Mouse (Mus musculus): ENCODE data around the gene Dpagt1.
"Not testable (repeated sequence)": the region's sequence is repeated elsewhere in the genome, so short reads cannot be mapped to it uniquely, and the experiment has no call there.

The Dpagt1 gene

DNA sequence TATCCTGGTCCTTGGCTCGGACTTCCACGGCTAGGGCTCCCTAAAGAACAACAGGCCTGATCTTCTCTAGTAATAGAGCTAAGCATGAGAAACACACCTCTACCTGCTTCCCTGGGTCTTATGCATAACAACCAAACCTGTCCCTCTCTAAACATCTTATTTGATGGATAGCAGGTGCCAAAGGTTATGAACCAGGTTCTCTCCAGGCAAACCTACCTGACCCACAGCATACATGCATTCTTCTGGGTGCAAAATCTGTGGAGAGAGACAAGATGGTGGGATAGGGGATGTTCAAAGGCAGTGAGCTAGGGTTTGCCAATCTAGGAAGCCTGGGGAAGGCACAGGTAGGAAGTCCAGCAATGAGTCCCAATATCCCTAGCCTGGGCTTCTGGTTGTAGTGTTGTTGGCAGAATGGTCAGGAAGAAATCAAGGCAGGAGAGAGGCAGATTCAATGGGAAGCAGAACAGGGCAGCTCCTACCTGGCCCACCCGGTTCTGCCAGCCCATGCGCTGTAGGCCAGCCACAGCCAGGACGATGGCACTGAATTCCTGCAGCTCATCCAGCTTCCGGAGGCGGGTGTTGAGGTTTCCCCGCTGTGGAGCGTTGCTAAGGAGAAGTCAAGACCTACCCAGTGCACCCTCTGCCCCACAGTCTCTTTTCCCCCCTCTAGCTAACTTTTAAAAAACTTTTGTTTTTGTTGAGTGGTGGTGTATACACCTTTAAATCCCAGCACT is 11.8 kb downstream of the Dpagt1 start:
- DNase-seq (ENCODE audit: low spot score in 2 of 2) = no peak

DNA sequence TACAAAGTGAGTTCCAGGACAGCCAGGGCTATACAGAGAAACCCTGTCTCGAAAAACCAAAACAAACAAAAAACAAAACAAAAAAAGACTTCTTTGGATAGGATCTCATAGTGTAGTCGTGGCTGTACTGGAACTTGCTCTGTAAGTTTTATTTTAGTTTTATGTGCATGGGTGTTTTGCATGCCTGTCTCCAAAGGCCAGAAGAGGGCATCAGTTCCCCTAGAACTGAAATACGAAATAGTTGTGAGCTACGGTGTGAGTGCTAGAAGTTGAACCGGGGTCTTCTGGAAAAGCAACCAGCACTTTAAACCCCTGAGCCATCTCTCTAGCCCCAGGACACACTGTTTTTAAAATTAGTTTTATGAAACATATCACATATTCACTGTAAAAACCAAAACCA is 12.8 kb downstream of the Dpagt1 start:
- DNase-seq (ENCODE audit: low spot score in 2 of 2) = no peak

DNA sequence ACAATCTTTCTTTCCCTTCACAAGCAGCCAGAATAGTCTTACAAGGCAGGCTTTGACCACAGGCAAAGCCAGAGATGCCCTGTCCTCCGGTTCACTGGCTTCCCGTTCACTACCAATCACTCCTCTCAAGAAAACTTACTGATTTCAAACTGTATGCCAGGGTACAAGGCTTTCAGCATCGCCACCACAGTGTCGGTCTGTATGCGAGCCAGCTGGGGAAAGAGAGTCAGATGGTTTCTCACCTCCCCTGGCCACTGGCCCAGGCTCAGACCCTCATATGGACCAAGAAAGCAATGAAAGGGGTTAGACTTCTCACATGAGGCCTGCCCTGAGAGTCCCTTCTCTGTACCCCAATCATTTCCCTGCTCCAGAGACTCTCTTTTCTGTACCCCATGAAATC is 15.7 kb downstream of the Dpagt1 start:
- no peak for DNase-seq (ENCODE audit: low spot score in 2 of 2)

DNA sequence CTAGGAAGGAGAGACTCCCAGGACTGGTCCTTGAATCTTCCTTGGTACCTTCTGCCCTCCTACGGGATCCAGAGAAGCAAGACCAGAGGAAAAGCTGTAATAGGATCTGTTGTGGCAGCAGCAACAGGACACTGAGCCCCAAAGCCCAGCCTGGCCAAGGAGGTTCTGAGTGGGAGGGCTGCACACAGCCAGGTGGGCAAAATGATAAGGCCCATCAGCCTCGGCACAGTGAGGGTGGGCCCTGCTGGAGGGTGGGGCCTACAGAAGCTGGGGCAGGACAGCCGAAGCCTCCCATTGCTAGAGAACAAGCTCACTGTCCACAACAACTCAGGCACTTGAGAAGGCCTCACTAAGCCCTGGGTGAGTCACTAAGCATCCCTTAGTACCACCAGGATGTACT is 16.4 kb downstream of the Dpagt1 start:
- no peak for DNase-seq (ENCODE audit: low spot score in 2 of 2)

DNA sequence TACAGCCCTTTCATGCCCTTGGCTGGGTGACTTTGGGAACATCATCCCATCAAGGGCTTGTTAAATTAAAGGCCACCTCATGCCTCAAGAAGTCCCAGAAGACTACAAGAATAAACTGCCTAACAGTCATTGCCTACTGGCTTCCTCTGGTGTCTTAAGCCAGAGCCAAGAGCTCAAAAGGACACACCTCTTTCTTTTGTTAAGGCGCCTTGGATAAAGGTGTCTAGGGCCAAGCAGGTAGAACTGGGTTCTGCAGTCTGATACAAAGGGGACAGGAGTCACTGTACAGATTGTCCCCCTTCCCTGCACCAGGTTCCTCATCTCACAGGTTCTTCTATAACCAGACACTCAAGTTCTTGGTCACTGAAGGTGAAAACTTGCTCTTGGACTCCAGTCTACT is 16.8 kb downstream of the Dpagt1 start:
- DNase-seq (ENCODE audit: low spot score in 2 of 2) = no peak

DNA sequence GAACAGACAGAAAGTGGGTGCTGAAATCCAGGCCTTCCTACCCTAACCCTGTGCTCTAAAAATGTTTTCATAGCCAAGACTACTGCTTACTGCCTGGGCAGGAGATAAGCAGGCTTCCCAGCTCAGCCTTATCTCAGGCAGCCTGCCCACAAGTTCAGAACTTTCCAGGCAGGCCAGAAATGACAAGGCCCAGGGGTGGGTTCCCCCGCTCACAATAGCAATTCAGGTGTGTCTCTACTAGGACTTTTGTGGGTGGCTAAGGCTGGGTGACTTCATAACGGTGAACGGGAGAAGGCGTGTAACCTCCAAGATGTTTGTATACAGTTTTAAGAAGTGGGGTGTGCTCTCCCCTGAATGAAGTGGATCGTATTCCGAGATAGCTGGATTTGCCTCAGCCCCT is 17.5 kb downstream of the Dpagt1 start:
- DNase-seq (ENCODE audit: low spot score in 2 of 2) = peak; percentile 48 to 62

DNA sequence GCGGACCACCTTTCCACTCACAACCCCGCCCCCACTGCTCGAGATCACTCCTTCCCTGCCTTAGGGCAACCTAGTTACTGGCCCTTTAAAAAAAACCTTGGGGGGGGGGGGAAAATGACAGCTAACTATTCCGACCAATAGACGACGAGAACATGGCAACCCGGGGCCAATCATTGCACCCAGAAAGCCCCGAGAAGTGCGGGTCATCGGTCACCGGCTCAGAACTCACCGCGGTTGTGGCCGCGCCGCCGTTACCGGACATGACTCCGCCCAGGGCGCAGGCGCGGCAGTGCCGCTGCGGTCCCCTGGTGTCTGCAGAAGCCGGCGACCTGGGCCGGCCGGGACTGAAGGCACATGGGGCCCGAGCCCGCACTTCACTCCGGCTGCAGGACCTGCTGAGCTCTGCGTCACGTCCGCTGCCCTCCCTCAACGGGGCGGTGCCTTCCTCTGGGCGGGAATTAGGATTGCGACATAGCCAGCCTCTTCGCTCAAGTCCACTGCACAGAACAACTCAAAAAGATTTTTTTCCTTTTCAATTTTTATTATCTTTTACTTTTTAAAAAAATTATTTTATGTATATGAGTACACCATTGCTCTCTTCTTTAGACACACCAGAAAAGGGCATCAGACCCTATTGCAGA is 18.1 kb downstream of the Dpagt1 start, which contains the start of gene Hmbs:
Gene Hmbs, minus strand, starts transcription at position 448 of the 641 bp plus-strand sequence.
- peak; percentile 93 to 94 for DNase-seq (ENCODE audit: low spot score in 2 of 2)

DNA sequence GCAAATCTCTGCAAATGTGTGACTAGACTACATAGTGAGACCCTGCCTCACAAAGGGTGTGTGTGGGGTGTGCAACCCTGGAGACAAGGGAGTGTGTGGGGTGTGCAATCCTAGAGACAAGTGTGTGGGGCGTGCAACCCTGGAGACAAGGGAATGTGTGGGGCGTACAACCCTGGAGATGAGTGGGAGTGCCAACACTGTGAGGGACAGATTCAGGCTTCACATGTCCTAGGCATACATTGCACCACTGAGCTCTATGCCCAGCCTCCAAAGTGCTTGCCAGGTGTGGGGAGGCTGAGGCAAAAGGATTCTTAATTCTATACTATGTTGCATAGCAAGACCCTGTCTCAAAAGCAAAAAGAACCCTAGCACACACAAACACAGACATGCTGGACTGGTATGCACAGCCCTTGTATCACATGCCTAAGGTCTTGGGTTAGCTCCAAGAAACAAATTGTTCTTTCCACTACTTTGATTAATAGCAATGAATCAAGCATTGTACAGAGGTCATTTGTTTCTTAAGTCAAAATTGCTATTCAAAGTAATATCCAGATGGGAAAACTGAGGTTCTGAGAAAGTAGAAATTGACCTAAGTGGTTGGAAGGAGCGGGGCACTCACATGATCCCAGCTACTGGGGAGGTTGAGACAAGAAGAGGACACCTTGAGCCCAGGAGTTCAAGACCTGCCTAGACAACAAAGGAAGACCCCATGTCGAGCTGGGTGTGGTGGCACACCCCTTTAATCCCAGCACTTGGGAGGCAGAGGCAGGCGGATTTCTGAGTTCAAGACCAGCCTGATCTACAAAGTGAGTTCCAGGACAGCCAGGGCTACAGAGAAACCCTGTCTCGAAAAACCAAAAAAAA is 20.0 kb downstream of the Dpagt1 start:
- no peak for DNase-seq (ENCODE audit: low spot score in 2 of 2)

DNA sequence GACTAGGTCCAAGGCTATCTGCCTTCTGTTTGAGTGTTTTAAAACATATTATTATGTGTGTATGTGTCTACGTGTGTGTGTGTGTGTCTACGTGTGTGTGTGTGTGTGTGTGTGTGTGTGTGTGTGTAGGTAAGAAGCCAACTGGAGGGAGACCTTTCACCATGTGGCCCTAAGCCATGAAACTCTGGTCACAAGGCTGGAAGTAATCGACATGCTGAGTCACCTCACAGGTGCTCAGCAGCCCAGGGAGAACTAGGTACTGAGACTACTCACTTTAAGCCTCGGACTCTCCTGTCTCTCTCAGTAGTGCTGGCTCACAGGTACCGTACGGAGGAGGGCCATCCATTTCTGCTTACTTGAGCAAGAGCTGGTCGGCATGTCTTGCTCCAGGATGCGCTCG is 21.3 kb downstream of the Dpagt1 start:
- no peak for DNase-seq (ENCODE audit: low spot score in 2 of 2)

DNA sequence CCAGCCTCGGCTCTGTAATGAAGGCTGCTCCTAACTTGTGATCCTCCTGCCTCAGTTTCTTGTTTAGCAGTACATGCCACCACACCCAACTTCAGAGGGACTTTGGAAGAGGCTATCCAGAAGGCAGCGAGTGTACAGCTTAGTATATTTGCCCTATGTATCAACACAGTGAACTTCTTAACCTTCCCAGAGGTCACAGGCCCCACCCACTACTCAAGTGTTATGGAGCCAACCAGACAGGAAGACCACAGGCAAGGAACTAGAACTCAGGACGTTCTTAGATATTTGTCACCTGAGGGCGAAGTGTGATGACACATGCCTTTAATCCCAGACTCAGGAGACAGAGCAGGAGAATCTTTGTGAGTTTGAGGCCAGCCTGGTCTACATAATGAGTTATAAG is 21.8 kb downstream of the Dpagt1 start:
- DNase-seq (ENCODE audit: low spot score in 2 of 2) = no peak

DNA sequence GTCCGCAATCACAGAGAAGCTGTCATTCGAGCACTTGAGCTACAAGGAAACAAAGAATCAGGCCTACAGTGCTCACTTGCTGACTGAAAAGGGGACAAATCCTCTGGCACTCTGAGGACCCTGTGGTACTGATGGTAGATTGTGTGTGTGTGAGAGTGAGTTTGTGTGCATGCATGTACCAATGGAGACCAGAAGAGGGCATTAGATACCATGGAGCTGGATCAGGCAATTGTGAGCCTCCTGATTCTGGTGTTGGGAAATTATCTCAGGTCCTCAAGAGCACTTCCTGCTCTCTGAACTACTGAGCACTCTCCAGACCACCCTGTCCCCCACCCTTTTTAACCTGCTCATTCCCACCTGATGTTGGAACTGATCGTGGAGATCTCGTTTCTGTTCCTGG is 22.7 kb downstream of the Dpagt1 start:
- no peak for DNase-seq (ENCODE audit: low spot score in 2 of 2)

DNA sequence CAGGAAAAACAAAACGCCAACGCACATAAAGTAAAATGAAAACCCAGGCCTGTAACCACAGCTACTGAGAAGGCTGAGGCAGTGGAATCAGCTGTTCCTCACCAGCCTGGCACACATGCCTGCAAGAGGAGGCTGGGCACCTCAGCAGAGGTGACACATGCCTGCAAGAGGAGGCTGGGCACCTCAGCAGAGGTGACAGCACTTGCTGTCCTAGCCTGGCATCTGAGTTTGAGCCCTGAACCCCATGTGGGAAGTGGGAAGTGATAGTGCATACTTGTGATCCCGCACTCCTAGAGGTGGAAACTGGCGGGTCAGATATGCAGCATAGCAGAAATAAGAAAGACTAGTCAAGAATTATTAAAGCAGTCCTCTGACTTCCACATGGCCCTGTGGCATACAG is 25.6 kb downstream of the Dpagt1 start:
- DNase-seq (ENCODE audit: low spot score in 2 of 2) = no peak

DNA sequence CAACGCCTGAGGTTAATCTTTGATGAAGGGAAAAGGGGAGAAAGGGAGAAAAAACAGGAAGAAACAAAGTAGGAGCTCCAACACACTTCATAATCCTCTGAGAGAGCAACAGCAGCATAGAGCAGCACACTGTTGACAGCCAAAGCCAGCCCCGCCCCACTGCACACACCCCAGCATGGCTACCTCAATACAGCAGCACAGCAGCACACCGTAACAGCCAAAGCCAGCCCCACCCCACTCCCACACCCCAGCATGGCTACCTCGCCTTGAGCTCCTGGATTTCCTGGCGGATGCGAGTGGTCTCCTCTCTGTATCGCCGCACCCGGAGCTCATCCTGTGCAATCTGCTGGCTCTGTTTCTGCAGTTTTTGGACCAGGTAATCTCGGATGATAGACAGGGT is 26.5 kb downstream of the Dpagt1 start:
- DNase-seq (ENCODE audit: low spot score in 2 of 2) = no peak

DNA sequence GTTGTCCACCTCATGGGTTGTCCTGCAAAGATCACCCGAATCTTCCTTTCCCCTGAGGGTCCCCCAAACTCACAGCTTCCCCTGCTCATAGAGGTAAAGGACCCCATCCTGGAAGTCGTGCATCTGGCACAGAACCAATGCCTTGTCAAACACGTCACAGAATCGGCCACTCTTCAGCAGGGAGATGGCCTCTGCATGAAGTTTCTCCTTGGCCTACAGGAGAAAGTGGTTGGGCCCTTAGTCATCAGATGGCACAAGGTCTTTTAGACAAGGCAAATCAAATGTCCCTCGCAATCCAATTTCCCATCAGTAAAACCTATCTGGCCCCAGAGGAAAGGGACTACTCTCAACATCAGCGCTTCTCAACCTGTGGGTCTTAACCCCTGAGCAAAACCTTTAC is 27.3 kb downstream of the Dpagt1 start:
- no peak for DNase-seq (ENCODE audit: low spot score in 2 of 2)

DNA sequence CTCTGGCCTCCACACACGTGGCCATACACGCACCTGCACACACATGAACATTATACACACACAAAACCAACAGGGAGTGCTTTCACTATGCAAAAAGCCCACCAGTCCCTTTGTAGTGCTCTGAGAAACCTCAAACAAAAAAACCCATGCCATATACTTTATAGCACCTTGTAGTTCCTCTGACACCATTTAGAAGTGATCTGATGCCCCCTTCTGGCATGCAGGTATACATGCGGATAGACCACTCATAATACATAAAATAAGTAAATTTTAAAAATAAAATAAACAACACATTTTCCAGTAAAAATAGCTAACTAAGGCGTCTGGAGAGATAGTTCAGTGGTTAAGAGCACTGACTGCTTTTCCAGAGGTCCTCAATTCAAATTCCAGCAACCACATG is 31.4 kb downstream of the Dpagt1 start:
- DNase-seq (ENCODE audit: low spot score in 2 of 2) = no peak

DNA sequence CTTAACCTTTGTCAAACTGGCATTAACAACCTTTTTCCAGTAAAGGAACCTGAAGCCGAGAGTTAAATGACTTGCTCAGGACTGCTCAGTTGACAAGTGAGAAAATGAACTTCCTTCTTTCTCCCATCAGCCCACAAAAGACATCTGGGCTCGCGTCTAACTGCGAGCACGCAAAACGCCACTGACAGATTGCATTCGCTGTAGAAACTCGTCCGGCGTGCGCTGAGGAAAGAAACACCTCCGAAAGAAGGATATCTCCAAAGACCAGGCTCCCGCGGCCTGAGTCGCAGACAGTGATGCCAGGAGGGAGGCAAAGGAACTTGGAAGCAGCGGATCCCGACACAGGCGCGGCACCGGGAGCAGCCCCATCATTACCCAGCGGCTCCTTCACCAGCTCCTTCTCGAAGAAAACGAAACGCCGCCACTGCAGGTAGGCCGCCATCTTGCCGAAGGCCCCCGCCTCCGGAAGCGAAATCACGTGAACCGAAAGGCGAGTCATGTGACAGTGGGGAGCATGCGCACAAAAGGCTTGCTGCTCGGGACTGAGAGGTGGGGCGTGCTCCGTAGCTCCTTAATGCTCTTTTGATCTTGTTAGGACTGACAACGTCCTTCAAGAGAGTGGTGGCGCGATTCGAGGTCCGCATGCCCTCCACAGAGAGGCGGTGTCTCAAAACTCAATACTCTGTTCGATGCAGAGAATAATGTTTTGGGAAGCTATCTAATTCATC is 35.5 kb downstream of the Dpagt1 start, which contains the start of gene Vps11:
Gene Vps11, minus strand, starts transcription at position 481 of the 728 bp plus-strand sequence.
- peak; percentile 93 to 95 for DNase-seq (ENCODE audit: low spot score in 2 of 2)

DNA sequence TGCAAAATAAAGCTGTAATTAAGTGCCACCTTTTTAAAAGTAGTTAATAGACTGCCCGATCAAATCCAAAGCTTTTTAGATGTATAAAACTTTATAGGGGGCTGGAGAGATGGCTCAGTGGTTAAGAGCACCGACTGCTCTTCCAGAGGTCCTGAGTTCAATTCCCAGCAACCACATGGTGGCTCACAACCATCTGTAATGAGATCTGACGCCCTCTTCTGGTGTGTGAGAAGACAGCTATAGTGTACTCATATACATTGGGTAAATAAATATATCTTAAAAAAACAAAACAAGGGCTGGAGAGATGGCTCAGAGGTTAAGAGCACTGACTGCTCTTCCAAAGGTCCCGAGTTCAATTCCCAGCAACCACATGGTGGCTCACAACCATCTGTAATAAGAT is 36.1 kb downstream of the Dpagt1 start:
- not testable (repeated sequence) for DNase-seq (ENCODE audit: low spot score in 2 of 2)

DNA sequence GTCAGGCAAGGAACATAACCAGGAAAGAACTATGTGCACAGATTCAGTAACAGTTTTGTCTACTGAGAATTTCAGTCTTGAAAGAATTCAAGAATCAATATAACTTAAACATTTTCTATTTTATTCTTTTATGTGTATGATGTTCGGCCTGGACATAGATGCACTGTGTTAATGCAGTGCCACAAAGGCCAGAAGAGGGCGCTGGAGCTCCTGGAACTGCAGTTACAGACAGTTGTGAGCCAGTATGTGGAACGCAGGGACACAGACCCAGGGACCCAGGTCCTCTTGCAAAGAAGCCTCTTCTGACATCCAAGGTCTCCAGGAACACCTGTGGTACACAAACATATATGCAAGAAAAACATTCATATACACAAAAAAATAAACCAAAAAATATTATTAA is 38.7 kb downstream of the Dpagt1 start:
- DNase-seq (ENCODE audit: low spot score in 2 of 2) = no peak

DNA sequence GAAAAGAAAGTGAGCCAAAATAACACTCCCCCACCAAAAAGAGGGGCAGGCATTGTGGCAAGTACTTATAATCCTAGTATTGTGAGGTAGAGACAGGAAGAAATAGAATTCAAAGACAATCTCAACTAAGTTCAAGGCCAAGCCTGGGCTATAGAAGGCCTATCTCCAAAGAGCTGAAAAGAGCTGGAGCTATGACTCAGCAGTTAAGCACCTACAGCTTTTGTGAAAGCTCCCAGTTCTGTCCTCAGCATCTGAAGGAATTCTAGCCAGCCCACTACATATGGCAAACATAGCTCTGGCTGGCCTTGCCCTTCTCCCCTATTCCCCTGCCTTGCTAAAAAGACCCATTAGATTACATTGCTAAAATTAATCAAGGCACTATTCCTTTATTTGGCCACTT is 47.6 kb downstream of the Dpagt1 start:
- DNase-seq (ENCODE audit: low spot score in 2 of 2) = no peak

DNA sequence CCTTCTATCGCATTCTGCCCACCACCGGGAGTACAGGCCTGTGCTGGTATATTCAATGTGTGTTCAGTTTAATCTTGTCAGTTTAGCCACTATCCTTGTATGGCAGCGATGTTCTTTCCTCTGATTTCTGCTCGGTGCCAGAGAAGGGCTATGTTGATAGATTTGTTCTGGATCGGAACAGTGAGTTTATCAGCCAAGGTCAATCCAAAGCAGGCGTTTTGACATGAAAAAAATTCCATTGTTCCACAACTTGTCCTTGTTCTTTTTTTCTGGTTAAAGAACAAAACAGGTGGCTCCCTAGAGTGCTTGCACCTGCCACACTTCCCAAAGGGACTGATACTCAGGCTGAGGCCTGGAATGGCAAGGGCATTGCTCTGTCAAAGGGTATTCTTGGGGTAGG is 50.3 kb downstream of the Dpagt1 start:
- DNase-seq (ENCODE audit: low spot score in 2 of 2) = no peak

DNA sequence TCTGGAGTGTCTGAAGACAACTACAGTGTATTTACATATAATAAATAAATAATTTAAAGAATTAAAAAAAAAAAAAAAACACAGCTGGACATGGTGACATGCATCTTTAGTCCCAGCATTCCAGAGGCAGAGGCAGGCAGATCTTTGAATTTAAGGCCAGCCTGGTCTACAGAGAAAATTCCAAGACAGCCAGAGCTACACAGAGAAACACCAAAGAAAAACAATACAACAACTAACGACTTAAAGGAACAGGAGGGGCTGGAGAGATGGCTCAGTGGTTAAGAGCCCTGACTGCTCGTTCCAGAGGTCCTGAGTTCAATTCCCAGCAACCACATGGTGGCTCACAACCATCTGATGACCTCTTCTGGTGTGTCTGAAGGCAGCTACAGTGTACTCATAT is 51.5 kb downstream of the Dpagt1 start:
- not testable (repeated sequence) for DNase-seq (ENCODE audit: low spot score in 2 of 2)

Measured in heart, adult 9 months (tissue).